Mouse (Mus musculus): ENCODE measurements at regions not wholly inside any gene's neighbourhood (a gene's known extent, or its start where the extent isn't known, plus 50 kb on each side); places are given as distances from the start of the nearest gene placed in this dataset.

GRCm38 (mm10) chr17:14539651-14540050, 154.4 kb downstream of the Thbs2 start:
- no peak for DNase-seq

DNA sequence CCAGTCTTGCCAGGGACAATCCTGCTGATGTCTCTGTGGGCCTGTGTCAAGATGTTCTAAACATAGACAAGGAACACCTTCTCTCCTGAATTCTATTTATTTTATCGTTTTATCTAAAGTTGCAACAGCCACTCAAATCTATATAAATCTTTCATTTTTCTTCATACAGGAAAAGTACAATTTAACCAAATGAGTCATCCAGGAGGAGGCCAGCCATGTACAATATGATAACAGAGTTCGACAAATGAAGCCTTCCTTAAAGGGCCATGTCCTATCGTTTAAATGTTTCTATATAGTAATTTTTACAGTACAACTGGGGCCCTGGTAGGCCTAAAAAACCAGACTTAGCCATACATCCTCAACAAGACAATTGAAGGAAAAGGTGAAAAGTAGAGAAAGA, 154.8 kb downstream of the Thbs2 start:
- no peak for DNase-seq

DNA sequence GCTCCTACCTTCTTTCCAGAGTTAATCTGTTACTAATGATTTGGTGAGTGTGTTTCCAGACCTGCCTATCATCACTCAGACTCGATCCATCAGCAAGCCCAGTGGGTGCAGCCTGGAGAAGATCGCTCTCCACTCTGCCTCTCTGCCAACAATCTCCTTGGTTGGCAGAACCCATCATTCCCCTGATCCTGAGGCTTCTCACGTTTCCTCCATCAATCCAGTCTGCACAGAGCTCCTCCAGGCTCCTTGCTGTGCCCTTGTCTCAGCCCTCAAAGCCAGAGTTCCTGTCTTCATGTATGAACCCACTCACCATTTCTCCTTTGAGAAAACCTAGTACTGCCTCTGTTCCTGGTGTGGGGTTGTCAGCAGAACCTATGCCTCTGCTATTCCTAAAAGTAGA, 155.5 kb downstream of the Thbs2 start:
- no peak for DNase-seq

DNA sequence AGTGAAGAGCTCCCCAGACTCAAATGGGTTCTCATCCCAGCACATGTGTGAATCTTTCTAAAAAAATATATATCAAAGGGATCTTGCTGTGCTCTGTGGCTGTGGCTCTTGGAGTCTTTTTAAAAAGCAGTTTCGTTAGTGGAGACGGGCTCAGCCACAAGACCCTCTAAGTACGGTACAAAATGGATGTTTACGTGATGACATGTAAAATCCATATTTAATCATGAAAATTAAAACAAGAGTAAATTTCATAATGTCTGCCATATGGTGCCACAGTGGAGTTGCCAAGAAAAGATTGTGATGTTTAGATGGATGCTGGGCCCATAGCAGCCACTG, 161.1 kb downstream of the Thbs2 start:
- no peak for DNase-seq

- DNase-seq, result peak; percentile 36
Measured at GRCm38 (mm10) chr17:14532298-14532978, 161.6 kb downstream of the Thbs2 start.

DNA sequence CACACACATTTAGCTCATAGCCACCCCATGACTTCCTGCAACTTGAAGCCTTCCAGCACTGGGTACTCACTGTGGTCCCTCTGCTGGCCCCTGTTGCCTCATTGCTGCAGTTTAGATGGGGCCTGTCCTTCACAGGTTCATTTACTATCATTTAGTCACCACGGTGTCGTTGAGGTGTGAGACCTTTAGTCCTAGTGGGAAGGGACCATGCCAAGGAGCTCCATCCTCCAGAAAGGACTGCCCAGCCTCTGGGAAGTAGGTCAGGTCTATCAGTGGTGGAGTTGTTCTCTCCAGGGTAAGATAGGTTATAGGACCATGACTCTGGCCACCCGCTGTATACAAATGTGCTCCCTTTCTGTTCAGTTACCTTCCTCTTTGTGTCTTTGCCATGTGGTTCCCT, 162.2 kb downstream of the Thbs2 start:
- no peak for DNase-seq

DNA sequence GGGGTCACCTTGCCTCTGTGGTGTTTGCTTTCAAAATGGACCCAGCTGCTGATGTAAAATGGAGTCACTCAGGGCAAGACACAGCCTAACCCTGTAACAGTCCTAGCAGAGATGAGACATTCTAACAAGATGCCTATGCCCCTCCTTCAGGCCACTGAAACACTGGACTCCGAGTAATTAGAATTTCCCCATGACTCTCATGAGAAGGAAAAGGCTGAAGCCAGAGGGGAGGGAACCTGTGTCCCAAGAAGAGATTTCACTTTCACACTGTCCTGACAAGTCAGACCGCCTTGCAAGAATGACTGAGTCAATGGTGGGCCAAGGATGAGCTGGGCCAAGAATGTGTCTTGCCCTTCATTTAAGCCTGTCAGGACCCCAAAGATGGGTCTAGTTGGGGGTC, 166.3 kb downstream of the Thbs2 start:
- DNase-seq, result no peak

DNA sequence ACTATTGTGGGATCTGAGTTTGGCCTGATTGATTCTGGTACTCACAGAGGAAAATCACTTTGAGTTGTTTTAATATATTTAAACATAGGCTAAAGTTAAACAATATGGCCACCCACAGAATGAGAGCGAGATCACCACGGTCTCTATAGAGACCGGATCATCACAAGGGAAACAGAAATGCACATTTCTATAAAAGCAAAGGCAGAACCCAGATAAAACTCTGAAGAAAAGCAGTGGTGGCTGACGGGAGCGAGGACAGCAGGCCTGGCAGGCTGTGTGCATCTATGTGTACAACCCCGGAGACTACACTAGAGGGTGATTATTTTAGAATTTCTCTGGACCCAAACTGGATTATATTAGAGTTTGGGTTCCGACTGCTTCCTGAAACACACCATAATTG, 168.8 kb downstream of the Thbs2 start:
- DNase-seq, result no peak

DNA sequence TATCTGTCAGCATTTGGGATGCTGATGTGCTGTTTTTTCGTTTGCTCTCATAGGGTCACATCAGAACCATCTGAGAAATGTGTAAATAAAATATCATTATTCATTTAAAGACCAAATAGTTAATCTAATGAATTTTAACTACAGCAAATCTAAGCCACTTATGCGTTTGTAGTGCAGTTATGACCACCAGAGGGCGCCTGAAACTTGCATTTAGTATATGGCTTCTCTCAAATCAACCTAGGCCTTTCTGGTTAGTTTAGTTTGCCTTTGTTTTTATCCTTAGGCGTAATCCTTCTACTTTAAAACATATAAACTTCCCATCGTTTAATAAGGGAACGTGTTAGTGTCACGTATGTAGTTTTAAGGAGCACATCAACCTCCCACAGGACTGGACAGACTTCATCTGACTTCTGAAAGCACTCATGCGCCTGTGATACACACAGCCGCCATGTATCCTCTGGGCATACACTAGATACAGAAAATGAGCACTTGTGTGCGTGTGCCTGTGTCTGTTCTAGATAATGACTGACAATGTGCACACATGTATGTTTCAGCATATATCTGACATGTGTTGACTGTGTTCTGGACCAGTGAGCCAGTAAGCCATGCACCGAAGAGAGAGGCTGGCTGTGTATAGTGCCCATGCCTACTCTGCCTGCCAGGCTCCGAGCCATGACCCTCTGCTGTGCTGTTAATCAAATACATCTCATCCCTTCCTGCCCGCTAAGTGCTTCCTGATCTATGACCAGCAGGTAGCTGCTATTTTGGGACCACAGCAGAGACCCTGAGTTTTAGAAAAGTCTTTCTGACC, 169.4 kb downstream of the Thbs2 start:
- DNase-seq, result peak; percentile 68

- no peak for DNase-seq
Measured at GRCm38 (mm10) chr17:14522011-14522410, 172.0 kb downstream of the Thbs2 start.

- peak; percentile 79 for DNase-seq
Measured at GRCm38 (mm10) chr17:14520565-14520964, 173.5 kb downstream of the Thbs2 start.

GRCm38 (mm10) chr17:14519367-14519766, 174.7 kb downstream of the Thbs2 start:
- no peak for DNase-seq

DNA sequence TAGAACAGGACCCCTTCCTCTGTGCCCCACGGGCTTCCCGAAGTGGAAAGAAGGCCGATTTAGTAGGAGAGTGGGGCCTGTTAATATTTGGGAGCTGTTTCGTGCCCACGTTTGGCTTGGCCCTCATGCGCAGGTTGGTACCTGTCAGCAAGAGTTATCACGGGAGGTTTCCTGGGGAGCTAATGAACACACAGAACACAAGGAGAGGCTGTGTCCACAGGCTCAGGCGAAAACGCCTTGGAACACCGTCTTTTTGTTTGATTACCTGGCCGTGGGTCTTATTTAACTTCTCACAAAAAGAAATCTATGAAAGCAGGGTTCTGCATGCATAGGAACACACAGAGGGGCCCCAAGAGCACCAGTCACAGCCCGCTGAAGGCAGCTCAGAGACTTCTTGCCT, 175.8 kb downstream of the Thbs2 start:
- DNase-seq, result no peak

DNA sequence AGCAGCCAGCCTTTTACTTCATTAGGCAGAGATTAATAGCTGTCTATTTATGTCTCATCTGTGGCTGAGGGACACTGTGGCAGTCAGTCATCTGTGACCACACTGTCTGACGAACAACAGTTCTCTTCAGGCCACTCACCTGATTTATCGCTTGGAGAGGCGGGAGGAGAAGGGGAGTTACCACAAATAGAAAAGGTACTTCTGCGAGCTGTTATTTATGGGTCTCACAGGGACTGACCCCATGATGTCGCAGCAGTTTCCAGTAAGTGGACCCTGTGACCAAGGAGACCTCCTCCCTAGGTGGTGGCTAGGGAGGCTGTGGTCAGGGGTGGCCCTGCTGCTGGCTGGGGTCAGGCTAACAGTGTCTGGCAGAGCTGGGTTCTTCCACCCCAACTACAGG, 176.7 kb downstream of the Thbs2 start:
- DNase-seq, result no peak

- DNase-seq, result peak; percentile 65
Measured at GRCm38 (mm10) chr17:14516097-14516496, 177.9 kb downstream of the Thbs2 start.

DNA sequence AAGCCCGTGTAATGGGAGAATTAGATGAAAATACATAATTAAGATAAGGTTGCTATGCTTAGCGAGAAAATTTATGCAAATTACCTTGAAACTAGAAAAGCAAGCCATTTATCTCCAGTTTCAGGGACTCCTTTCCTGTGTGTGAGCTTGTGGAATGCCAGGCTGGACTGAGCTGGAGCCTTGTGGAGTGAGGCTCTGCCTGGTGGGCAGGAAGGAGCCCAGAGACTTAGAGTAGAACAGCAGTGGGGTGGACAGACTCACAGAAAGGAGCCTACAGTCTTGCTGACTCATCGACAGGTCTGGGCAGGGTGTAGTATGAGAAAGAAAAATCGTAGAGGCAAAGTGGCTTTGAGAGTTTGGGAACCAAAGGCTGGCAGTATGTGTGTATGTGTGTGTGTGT, 180.6 kb downstream of the Thbs2 start:
- DNase-seq, result no peak

GRCm38 (mm10) chr17:14510486-14510885, 183.5 kb downstream of the Thbs2 start:
- DNase-seq, result no peak

- no peak for DNase-seq
Measured at GRCm38 (mm10) chr17:14507111-14507510, 186.9 kb downstream of the Thbs2 start.

GRCm38 (mm10) chr17:14506123-14506522, 187.9 kb downstream of the Thbs2 start:
- DNase-seq, result no peak

- peak; percentile 29 for DNase-seq
Measured at GRCm38 (mm10) chr17:14505415-14505814, 188.6 kb downstream of the Thbs2 start.

DNA sequence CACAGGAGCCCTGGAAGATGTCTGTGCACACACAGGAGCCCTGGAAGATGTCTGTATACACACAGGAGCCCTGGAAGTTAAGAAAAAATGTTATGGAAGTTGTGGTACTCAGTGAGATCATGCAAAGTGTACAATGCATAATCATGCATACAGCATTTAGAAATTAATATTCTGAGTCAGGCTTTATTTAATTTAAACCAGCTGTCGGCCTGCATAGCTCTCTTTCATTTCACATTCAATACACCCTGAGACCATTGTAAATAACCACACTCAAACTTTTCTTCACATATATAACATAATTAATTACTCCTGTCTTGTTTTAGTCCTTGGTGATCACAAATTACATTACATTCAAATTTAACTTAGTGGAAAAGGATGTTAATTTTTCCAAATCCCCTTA, 190.4 kb downstream of the Thbs2 start:
- DNase-seq, result no peak

GRCm38 (mm10) chr17:14501341-14501740, 192.7 kb downstream of the Thbs2 start:
- DNase-seq, result no peak

GRCm38 (mm10) chr17:14497086-14497485, 196.9 kb downstream of the Thbs2 start:
- no peak for DNase-seq

GRCm38 (mm10) chr17:14493751-14494320, 200.2 kb downstream of the Thbs2 start:
- DNase-seq, result no peak

Measured in lung, postnatal 10 days (tissue).